Mouse (Mus musculus) bone marrow macrophage, adult 2 months (primary cell): ENCODE measurements around the gene Plekhm1.

ENCODE experiments used
- CTCF ChIP-seq: IDR thresholded peaks from 2 replicates; pipeline ENCODE4 v1.5.1; 2012; ENCODE audit warnings: low read depth, mild to moderate bottlenecking, low read length, moderate library complexity
- POLR2A ChIP-seq: IDR thresholded peaks from 2 replicates; pipeline ENCODE4 v1.6.1; 2012; ENCODE audit warnings: mild to moderate bottlenecking, low read depth, low read length, borderline replicate concordance

DNA sequence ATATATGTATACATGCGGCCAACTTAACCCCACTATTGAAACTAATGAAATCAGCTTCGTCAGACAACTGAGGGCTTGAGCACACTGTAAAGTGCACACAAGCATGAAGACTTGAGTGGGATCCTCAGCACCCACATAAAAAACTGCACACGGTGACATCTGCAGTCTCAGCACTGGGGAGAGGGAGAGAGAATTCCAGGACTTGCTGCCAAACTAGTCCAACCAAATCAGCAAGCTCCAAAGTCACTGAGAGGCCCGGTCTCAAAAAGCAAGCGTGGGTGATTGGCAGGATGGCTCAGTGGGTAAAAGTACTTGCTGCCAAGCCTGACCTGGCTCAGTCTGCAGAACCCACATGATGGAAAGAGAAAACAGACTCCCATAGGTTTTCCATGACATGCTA, 9.7 kb downstream of the Plekhm1 start:
- TF ChIP-seq POLR2A (no peak), CTCF (no peak)
